Mouse (Mus musculus) myocyte (in vitro differentiated cells): ENCODE data around the gene Serhl. TPM values are rescaled to one million over a fixed set of nuclear protein-coding genes. Genes with fewer than 3 reads are reported as not detected.

Experiments used
- H3K27me3 ChIP-seq: one replicate; pipeline ENCODE4 v1.6.1; 2011; ENCODE audit not compliant: control insufficient read depth, insufficient read depth, insufficient read length
- H3K36me3 ChIP-seq: one replicate; pipeline ENCODE4 v1.6.1; 2011; ENCODE audit not compliant: control insufficient read depth, insufficient read depth
- H3K4me2 ChIP-seq: one replicate; pipeline ENCODE4 v1.6.1; 2011; ENCODE audit warnings: low read depth, control low read depth
- H3K4me3 ChIP-seq: one replicate; pipeline ENCODE4 v1.5.1; 2011; ENCODE audit warnings: mild to moderate bottlenecking, control low read depth, moderate library complexity
- H3K79me2 ChIP-seq: one replicate; pipeline ENCODE4 v1.6.1; 2011; ENCODE audit not compliant: control insufficient read depth, insufficient read depth
- H3ac ChIP-seq: one replicate; pipeline ENCODE4 v1.6.1; 2011; ENCODE audit not compliant: control insufficient read depth, insufficient read length
- CEBPB ChIP-seq: IDR thresholded peaks from 2 replicates; pipeline ENCODE4 v1.6.1; 2011; ENCODE audit warnings: mild to moderate bottlenecking, moderate library complexity; ENCODE audit not compliant: poor library complexity, insufficient read depth, severe bottlenecking
- E2F4 ChIP-seq: IDR thresholded peaks from one replicate; pipeline ENCODE4 v1.6.1; 2011; ENCODE audit warnings: mild to moderate bottlenecking, control low read depth, moderate library complexity; ENCODE audit not compliant: insufficient read depth
- MAX ChIP-seq: IDR thresholded peaks from one replicate; pipeline ENCODE4 v1.6.1; 2011; ENCODE audit warnings: low read depth, mild to moderate bottlenecking, control low read depth
- MYOD1 ChIP-seq, 3 experiments: IDR thresholded peaks; one replicate each; pipeline ENCODE4 v1.6.1; 2011; ENCODE audit warnings: control low read depth in 2 of 3, low read depth in 2 of 3, mild to moderate bottlenecking in 2 of 3, moderate library complexity in 1 of 3; ENCODE audit not compliant: insufficient read length in 2 of 3, control insufficient read depth in 1 of 3
- MYOG ChIP-seq, 3 experiments: IDR thresholded peaks; one replicate each; pipeline ENCODE4 v1.6.1; 2011; ENCODE audit warnings: control low read depth in 2 of 3, low read depth in 2 of 3, mild to moderate bottlenecking in 2 of 3; ENCODE audit not compliant: insufficient read length in 2 of 3, control insufficient read depth in 1 of 3, insufficient read depth in 1 of 3
- POLR2A ChIP-seq: IDR thresholded peaks from one replicate; pipeline ENCODE4 v1.6.1; 2011; ENCODE audit warnings: low read depth, mild to moderate bottlenecking, control low read depth, moderate library complexity; ENCODE audit not compliant: insufficient read length
- POLR2AphosphoS2 ChIP-seq: IDR thresholded peaks from one replicate; pipeline ENCODE4 v1.6.1; 2011; ENCODE audit warnings: low read depth, control low read depth; ENCODE audit not compliant: insufficient read length
- REST ChIP-seq: IDR thresholded peaks from one replicate; pipeline ENCODE4 v1.6.1; 2011; ENCODE audit warnings: mild to moderate bottlenecking, control low read depth, moderate library complexity; ENCODE audit not compliant: insufficient read depth, insufficient read length
- SRF ChIP-seq: IDR thresholded peaks from one replicate; pipeline ENCODE4 v1.6.1; 2011; ENCODE audit warnings: low read depth; ENCODE audit not compliant: control insufficient read depth, insufficient read length
- TCF12 ChIP-seq: IDR thresholded peaks from one replicate; pipeline ENCODE4 v1.6.1; 2011; ENCODE audit warnings: mild to moderate bottlenecking, control low read depth; ENCODE audit not compliant: poor library complexity, insufficient read depth, severe bottlenecking
- TCF3 ChIP-seq: IDR thresholded peaks from one replicate; pipeline ENCODE4 v1.6.1; 2011; ENCODE audit warnings: low read depth, control low read depth; ENCODE audit not compliant: insufficient read length
- USF1 ChIP-seq: IDR thresholded peaks from one replicate; pipeline ENCODE4 v1.6.1; 2011; ENCODE audit warnings: low read depth, mild to moderate bottlenecking, control low read depth, moderate library complexity
- polyA plus RNA-seq: library from polyadenylated mRNA; unstranded; fragments of >200 nt; fragmentation: generic; extraction: Trizol; gene quantifications from one replicate; pipeline ENCODE4 v1.2.1, GENCODE M21; 2012; ENCODE audit warnings: missing spikeins

The Serhl gene
- polyA plus RNA-seq, 1 experiment = 33.7 TPM

GRCm38 (mm10) chr15:83046308-83046707, 43.0 kb upstream of the Serhl start:
- H3K4me3 ChIP-seq = no peak overlapping the region
- no peak overlapping the region for H3K4me2 ChIP-seq
- no peak for TF ChIP-seq TCF12
- no peak for TF ChIP-seq POLR2A
- TF ChIP-seq E2F4 = no peak
- TF ChIP-seq MAX = no peak
- TF ChIP-seq REST = no peak
- no peak for TF ChIP-seq POLR2AphosphoS2
- TF ChIP-seq USF1 = no peak
- TF ChIP-seq TCF3 = no peak
- no peak for TF ChIP-seq CEBPB
- TF ChIP-seq MYOD1 (IDR thresholded peaks at IDR 0.05; ENCODE audit: control insufficient read depth in 1 of 3, insufficient read length in 2 of 3, low read depth in 2 of 3) = no peak
- TF ChIP-seq MYOG (IDR thresholded peaks at IDR 0.05; ENCODE audit: control insufficient read depth in 1 of 3, insufficient read depth in 1 of 3, insufficient read length in 2 of 3, low read depth in 2 of 3) = no peak
- TF ChIP-seq SRF = no peak
- H3K27me3 ChIP-seq = peaks cover 53% of the 10 kb centered on the region
- H3ac ChIP-seq = no peak overlapping the region
- H3K79me2 ChIP-seq = no peaks in the 10 kb centered on the region
- no peaks in the 10 kb centered on the region for H3K36me3 ChIP-seq

GRCm38 (mm10) chr15:83046730-83047129, 42.6 kb upstream of the Serhl start:
- H3ac ChIP-seq = no peak overlapping the region
- no peaks in the 10 kb centered on the region for H3K79me2 ChIP-seq
- no peak overlapping the region for H3K4me3 ChIP-seq
- H3K27me3 ChIP-seq = peaks cover 51% of the 10 kb centered on the region
- no peaks in the 10 kb centered on the region for H3K36me3 ChIP-seq
- no peak for TF ChIP-seq POLR2AphosphoS2
- TF ChIP-seq POLR2A = no peak
- no peak for TF ChIP-seq TCF3
- no peak overlapping the region for H3K4me2 ChIP-seq

- H3K79me2 ChIP-seq = no peaks in the 10 kb centered on the region
- no peak overlapping the region for H3K4me2 ChIP-seq
- no peak overlapping the region for H3ac ChIP-seq
- peaks cover 52% of the 10 kb centered on the region for H3K27me3 ChIP-seq
- H3K4me3 ChIP-seq = no peak overlapping the region
- no peaks in the 10 kb centered on the region for H3K36me3 ChIP-seq
- TF ChIP-seq USF1 (no peak), REST (no peak), SRF (no peak), MYOG (IDR thresholded peaks at IDR 0.05; ENCODE audit: control insufficient read depth in 1 of 3, insufficient read depth in 1 of 3, insufficient read length in 2 of 3, low read depth in 2 of 3) (no peak), POLR2AphosphoS2 (no peak), MYOD1 (IDR thresholded peaks at IDR 0.05; ENCODE audit: control insufficient read depth in 1 of 3, insufficient read length in 2 of 3, low read depth in 2 of 3) (no peak)
Observed at GRCm38 (mm10) chr15:83052341-83053104, 36.8 kb upstream of the Serhl start.

GRCm38 (mm10) chr15:83053261-83053660, 36.0 kb upstream of the Serhl start:
- H3K79me2 ChIP-seq = no peaks in the 10 kb centered on the region
- no peak overlapping the region for H3K4me2 ChIP-seq
- no peak overlapping the region for H3ac ChIP-seq
- peaks cover 46% of the 10 kb centered on the region for H3K27me3 ChIP-seq
- TF ChIP-seq CEBPB = no peak
- no peak for TF ChIP-seq USF1
- no peak for TF ChIP-seq TCF12
- H3K4me3 ChIP-seq = no peak overlapping the region
- H3K36me3 ChIP-seq = no peaks in the 10 kb centered on the region

- Histone ChIP-seq H3K36me3 (no peaks in the 10 kb centered on the region), H3K4me2 (no peak overlapping the region), H3K27me3 (peaks cover 45% of the 10 kb centered on the region), H3ac (no peak overlapping the region), H3K4me3 (no peak overlapping the region), H3K79me2 (no peaks in the 10 kb centered on the region)
- TF ChIP-seq TCF3 (no peak), MYOG (IDR thresholded peaks at IDR 0.05; ENCODE audit: control insufficient read depth in 1 of 3, insufficient read depth in 1 of 3, insufficient read length in 2 of 3, low read depth in 2 of 3) (no peak), E2F4 (no peak), MAX (no peak), POLR2A (no peak), SRF (no peak), REST (no peak), POLR2AphosphoS2 (no peak)
Observed at GRCm38 (mm10) chr15:83055569-83055968, 33.7 kb upstream of the Serhl start.
